Mouse (Mus musculus): ENCODE measurements around the gene Ppp3r1. TPM values are rescaled to one million over a fixed set of nuclear protein-coding genes. Genes with fewer than 3 reads are reported as not detected.

The Ppp3r1 gene
- total and polyA plus RNA-seq, 2 experiments from 2014 or later, result 125 to 268 TPM

DNA sequence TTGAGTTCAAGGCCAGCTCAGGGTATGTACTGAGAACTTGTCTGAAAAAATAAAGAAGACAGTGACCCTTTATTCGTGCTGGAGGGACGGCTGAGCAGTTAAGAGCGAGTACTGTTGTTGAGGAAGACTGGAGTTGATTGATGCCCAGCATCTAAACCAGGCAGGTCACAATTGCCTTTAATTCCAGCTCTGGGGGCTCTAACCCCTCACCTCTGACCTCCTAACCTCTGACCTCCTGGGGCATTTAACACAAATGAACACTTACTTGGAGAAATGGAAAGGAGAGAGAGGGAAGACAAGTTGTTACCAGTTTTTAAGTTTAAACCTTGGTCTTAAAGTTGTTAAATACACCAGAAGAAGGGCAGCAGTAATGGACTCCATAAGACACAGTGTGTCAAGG, 29.7 kb downstream of the Ppp3r1 start:
- H3K4me3 ChIP-seq (ENCODE audit: low read depth, low read length), result no peak overlapping the region
- TF ChIP-seq CTCF (IDR thresholded peaks at IDR 0.05), result no peak
- no peaks in the 10 kb centered on the region for H3K36me3 ChIP-seq (ENCODE audit: insufficient read depth, low read length)
- 59% methylated on average over 3 of the region's 3 CpGs for WGBS
- H3K4me2 ChIP-seq (ENCODE audit: low read depth, low read length, poor library complexity, severe bottlenecking), result no peak overlapping the region
- ATAC-seq (ENCODE audit: low FRiP score) (no peak), DNase-seq (ENCODE audit: low spot score) (no peak)
- no peak overlapping the region for H3K9ac ChIP-seq (replicated peaks; ENCODE audit: low read length, poor library complexity, severe bottlenecking)
- H3K4me1 ChIP-seq (ENCODE audit: insufficient read depth, low read length), result no peaks in the 10 kb centered on the region
- H3K27ac ChIP-seq (ENCODE audit: low read depth, low read length), result no peak overlapping the region
- no peaks in the 10 kb centered on the region for H3K9me3 ChIP-seq (ENCODE audit: low read length)
- no peaks in the 10 kb centered on the region for H3K27me3 ChIP-seq (ENCODE audit: insufficient read depth, low read length)

DNA sequence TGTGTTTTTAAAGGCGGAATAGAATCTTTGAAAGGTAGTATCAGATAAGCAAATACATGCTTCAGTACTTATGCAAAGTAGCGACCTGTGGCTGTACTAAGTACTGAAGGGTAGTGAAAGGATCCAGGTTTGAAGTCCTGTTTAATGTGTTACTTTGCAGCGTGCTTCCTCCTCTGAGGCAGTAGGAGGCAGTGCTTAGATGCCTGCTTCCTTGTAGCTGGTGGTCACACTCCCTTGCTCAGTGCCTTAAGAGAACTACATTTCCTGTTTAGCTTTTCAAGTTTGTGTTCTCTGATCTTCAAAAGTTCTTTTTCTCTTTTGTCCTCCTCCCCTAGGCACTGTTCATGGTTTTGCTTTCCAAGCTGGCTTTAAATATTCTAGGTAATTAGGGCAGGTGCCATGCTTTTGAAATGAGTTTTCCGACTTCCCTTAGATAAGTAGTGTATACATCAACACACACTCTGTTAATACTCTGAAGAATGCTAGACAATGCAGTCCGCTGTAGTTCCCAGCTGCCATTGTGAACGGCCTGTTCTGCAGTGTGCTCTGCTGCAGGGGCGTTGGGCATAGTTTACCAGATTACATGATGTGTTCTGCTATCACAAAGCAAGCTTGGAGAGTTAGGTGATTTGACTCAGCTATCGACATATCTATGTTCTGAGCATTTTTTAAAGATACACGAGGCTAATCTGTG, 33.2 kb downstream of the Ppp3r1 start:
- 45% methylated on average over 9 of the region's 9 CpGs for WGBS
- Histone ChIP-seq H3K36me3 (ENCODE audit: insufficient read depth, low read length) (peaks cover 19% of the 10 kb centered on the region), H3K27ac (ENCODE audit: low read depth, low read length) (no peak overlapping the region), H3K4me1 (ENCODE audit: insufficient read depth, low read length) (no peaks in the 10 kb centered on the region), H3K4me2 (ENCODE audit: low read depth, low read length, poor library complexity, severe bottlenecking) (no peak overlapping the region), H3K9me3 (ENCODE audit: low read length) (no peaks in the 10 kb centered on the region), H3K27me3 (ENCODE audit: insufficient read depth, low read length) (no peaks in the 10 kb centered on the region), H3K9ac (replicated peaks; ENCODE audit: low read length, poor library complexity, severe bottlenecking) (no peak overlapping the region), H3K4me3 (ENCODE audit: low read depth, low read length) (no peak overlapping the region)
- no peak for DNase-seq (ENCODE audit: low spot score)
- TF ChIP-seq CTCF (IDR thresholded peaks at IDR 0.05), result peak; percentile 38
- peak; percentile 20; the same call in 1 of the 2 replicates for ATAC-seq (ENCODE audit: low FRiP score)

DNA sequence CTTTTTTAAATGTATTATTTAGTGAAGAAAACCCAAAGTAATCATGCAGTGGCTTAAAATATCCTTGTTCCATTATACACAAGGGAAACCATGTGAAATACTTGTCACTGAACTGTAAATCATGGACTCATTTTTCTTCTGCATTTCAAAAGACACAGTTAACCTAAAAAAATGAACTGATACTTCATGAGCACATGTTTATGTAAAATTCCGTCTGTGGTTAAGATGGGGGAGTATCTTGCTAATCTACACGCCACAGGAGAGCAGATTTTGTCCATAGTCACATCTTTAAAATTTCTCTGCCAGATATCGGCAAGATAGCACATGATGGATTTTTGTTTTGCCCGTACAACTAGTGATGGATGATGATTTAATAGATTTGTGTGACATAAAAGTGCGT, 40.1 kb downstream of the Ppp3r1 start:
- Histone ChIP-seq H3K4me1 (ENCODE audit: insufficient read depth, low read length) (no peaks in the 10 kb centered on the region), H3K27ac (ENCODE audit: low read depth, low read length) (no peak overlapping the region), H3K27me3 (ENCODE audit: insufficient read depth, low read length) (no peaks in the 10 kb centered on the region), H3K9ac (replicated peaks; ENCODE audit: low read length, poor library complexity, severe bottlenecking) (no peak overlapping the region), H3K9me3 (ENCODE audit: low read length) (no peaks in the 10 kb centered on the region), H3K4me2 (ENCODE audit: low read depth, low read length, poor library complexity, severe bottlenecking) (no peak overlapping the region), H3K36me3 (ENCODE audit: insufficient read depth, low read length) (peaks cover 33% of the 10 kb centered on the region), H3K4me3 (ENCODE audit: low read depth, low read length) (no peak overlapping the region)
- ATAC-seq (ENCODE audit: low FRiP score), result no peak
- TF ChIP-seq CTCF (IDR thresholded peaks at IDR 0.05), result no peak
- DNase-seq (ENCODE audit: low spot score), result no peak
- 99% methylated on average over 5 of the region's 5 CpGs for WGBS

DNA sequence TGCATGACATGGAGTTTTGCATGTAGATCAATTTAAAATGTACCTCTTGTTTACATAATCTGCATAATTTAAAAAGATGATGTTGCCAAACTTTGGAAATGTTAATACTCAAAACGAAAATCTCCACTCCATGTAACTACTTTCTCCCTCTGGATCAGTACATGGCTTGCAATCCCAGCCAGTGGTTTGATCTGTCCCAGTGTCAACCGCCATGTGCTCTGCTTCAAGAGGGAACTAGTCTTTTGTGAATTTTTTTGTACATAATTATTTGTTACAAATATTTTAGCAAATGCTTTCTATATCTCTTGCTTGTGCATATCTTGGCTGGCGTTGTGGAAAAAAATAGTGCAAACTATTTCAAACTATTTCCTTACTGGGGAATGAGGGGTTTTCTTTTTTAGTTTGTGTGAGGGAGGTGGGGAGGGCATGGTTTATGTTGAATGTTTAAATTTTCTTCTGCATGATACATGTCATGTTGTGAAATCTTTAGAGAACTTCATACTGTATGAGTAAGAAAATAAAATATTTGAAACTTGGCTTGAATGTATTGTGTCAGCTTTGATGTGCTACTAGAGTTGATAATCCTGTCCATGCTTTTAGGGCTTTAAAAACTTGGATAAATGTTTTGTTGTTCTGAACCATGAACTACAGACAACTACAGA, 40.9 kb downstream of the Ppp3r1 start:
- DNase-seq (ENCODE audit: low spot score) (no peak), ATAC-seq (ENCODE audit: low FRiP score) (no peak)
- Histone ChIP-seq H3K4me1 (ENCODE audit: insufficient read depth, low read length) (no peaks in the 10 kb centered on the region), H3K27me3 (ENCODE audit: insufficient read depth, low read length) (no peaks in the 10 kb centered on the region), H3K4me3 (ENCODE audit: low read depth, low read length) (no peak overlapping the region), H3K27ac (ENCODE audit: low read depth, low read length) (no peak overlapping the region), H3K4me2 (ENCODE audit: low read depth, low read length, poor library complexity, severe bottlenecking) (no peak overlapping the region), H3K9ac (replicated peaks; ENCODE audit: low read length, poor library complexity, severe bottlenecking) (no peak overlapping the region), H3K9me3 (ENCODE audit: low read length) (no peaks in the 10 kb centered on the region), H3K36me3 (ENCODE audit: insufficient read depth, low read length) (peaks cover 33% of the 10 kb centered on the region)
- 94% methylated on average over 3 of the region's 3 CpGs for WGBS
- no peak for TF ChIP-seq CTCF (IDR thresholded peaks at IDR 0.05)

DNA sequence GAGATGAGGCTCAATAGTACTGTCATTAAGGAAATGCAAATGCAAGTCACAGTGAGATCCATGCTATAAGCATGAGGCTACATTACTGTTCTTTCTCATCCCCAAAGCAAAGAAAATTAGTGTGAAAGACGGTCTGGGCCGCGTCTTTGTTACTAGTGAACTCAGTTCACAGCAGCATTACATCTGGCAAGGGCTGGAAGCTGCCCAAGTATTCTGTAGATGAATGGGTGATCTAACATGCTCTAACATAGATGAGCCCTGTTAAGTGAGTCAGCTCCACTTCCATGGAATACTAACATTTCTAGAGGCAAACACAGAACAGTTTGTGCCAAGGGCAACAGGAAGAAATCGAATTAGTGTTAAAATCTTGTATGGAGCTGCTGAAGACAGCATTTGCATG, 41.9 kb downstream of the Ppp3r1 start:
- H3K4me1 ChIP-seq (ENCODE audit: insufficient read depth, low read length), result no peaks in the 10 kb centered on the region
- ATAC-seq (ENCODE audit: low FRiP score) (no peak), DNase-seq (ENCODE audit: low spot score) (no peak)
- peaks cover 29% of the 10 kb centered on the region for H3K36me3 ChIP-seq (ENCODE audit: insufficient read depth, low read length)
- TF ChIP-seq CTCF (IDR thresholded peaks at IDR 0.05), result no peak
- no peaks in the 10 kb centered on the region for H3K27me3 ChIP-seq (ENCODE audit: insufficient read depth, low read length)
- WGBS, result 93% methylated on average over 4 of the region's 4 CpGs
- no peak overlapping the region for H3K27ac ChIP-seq (ENCODE audit: low read depth, low read length)
- no peak overlapping the region for H3K9ac ChIP-seq (replicated peaks; ENCODE audit: low read length, poor library complexity, severe bottlenecking)
- no peaks in the 10 kb centered on the region for H3K9me3 ChIP-seq (ENCODE audit: low read length)
- no peak overlapping the region for H3K4me2 ChIP-seq (ENCODE audit: low read depth, low read length, poor library complexity, severe bottlenecking)
- H3K4me3 ChIP-seq (ENCODE audit: low read depth, low read length), result no peak overlapping the region

DNA sequence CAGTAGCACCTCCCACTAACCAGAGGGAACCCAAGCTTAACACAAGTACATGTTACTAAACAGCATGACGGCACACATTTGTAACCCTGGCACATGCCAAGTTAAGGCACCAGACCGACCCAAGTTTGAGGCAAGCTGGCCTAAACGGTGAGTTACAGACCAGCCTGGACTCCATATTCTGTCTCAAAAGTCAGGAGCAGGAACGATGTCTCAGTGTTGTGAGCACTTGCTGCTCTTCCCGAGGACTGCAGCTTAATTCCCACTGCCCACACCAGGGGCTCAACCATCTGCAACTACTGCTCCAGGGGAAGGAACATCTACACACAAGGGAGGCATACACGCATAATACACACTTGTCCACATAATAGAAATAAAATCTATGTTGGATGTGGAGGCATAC, 43.4 kb downstream of the Ppp3r1 start:
- H3K4me2 ChIP-seq (ENCODE audit: low read depth, low read length, poor library complexity, severe bottlenecking), result no peak overlapping the region
- ATAC-seq (ENCODE audit: low FRiP score) (no peak), DNase-seq (ENCODE audit: low spot score) (no peak)
- peaks cover 21% of the 10 kb centered on the region for H3K36me3 ChIP-seq (ENCODE audit: insufficient read depth, low read length)
- no peaks in the 10 kb centered on the region for H3K4me1 ChIP-seq (ENCODE audit: insufficient read depth, low read length)
- no peak overlapping the region for H3K9ac ChIP-seq (replicated peaks; ENCODE audit: low read length, poor library complexity, severe bottlenecking)
- TF ChIP-seq CTCF (IDR thresholded peaks at IDR 0.05), result no peak
- WGBS, result 90% methylated on average over 6 of the region's 6 CpGs
- no peak overlapping the region for H3K27ac ChIP-seq (ENCODE audit: low read depth, low read length)
- no peaks in the 10 kb centered on the region for H3K27me3 ChIP-seq (ENCODE audit: insufficient read depth, low read length)
- no peak overlapping the region for H3K4me3 ChIP-seq (ENCODE audit: low read depth, low read length)
- H3K9me3 ChIP-seq (ENCODE audit: low read length), result no peaks in the 10 kb centered on the region

Measured in midbrain, postnatal 0 days (tissue).